Comparison of ENCODE assay signal across 24 mouse cellular contexts in genomic region chr4:134328832-134329231, GRCm38 (mm10). TPM values are rescaled to one million over a fixed set of nuclear protein-coding genes. Genes with fewer than 3 reads are reported as not detected.
"Had no signal": no experiment of that assay in that cellular context is flagged by ENCODE, and none has a peak within 500 bp of the region (broad histone marks: within the 10 kb centered on the region; RNA-seq: fewer than 3 reads in every experiment).

No protein-coding gene starts in this region.

- H3K36me3 ChIP-seq: hindbrain, embryonic 13.5 days; hindbrain, embryonic 15.5 days; limb, embryonic 10.5 days; limb, embryonic 12.5 days had no signal

- H3K4me2 ChIP-seq: heart, embryonic 12.5 days; hindbrain, embryonic 13.5 days; hindbrain, embryonic 15.5 days; limb, embryonic 12.5 days; liver, embryonic 11.5 days had no signal

- H3K9ac ChIP-seq: heart, embryonic 12.5 days; hindbrain, embryonic 13.5 days; hindbrain, embryonic 15.5 days; limb, embryonic 12.5 days had no signal

- H3K4me3 ChIP-seq: heart, embryonic 10.5 days; heart, embryonic 12.5 days; hindbrain, embryonic 13.5 days; hindbrain, embryonic 15.5 days; left cerebral cortex, adult 2 months; limb, embryonic 10.5 days; limb, embryonic 12.5 days had no signal

- DNase-seq: gastrocnemius, postnatal 14 days; gastrocnemius, postnatal 36 days; heart, adult 18-20 months; heart, postnatal 10 days; heart, postnatal 36 days; kidney, postnatal 10 days; liver had no signal

- H3K27ac ChIP-seq: hindbrain, embryonic 13.5 days; hindbrain, embryonic 15.5 days; hindbrain, postnatal 0 days; left cerebral cortex, adult 2 months; limb, embryonic 10.5 days; limb, embryonic 12.5 days had no signal

- H3K9me3 ChIP-seq: heart, embryonic 10.5 days; heart, embryonic 12.5 days; hindbrain, embryonic 13.5 days; hindbrain, embryonic 15.5 days; limb, embryonic 10.5 days; limb, embryonic 12.5 days had no signal

- H3K27me3 ChIP-seq: heart, embryonic 12.5 days; hindbrain, embryonic 13.5 days; hindbrain, embryonic 15.5 days; limb, embryonic 12.5 days had no signal

- H3K4me1 ChIP-seq: hindbrain, embryonic 13.5 days; hindbrain, embryonic 15.5 days; limb, embryonic 12.5 days had no signal

- ATAC-seq: hindbrain, postnatal 0 days; intestine, embryonic 16.5 days had no signal

RNA-seq across cellular contexts. Expression of gene Trim63, which starts 13.9 kb away (rescaled TPM):
- total RNA-seq: hematopoietic stem cell, adult 5-6 weeks; layer of hippocampus, adult 18-20 months; layer of hippocampus, postnatal 25 days had no signal
- polyA plus RNA-seq: intestine, embryonic 14.5 days had no signal

RNA-seq across cellular contexts. Expression of gene Slc30a2, which starts 14.1 kb away (rescaled TPM):
- total RNA-seq: hematopoietic stem cell, adult 5-6 weeks; hindbrain, postnatal 0 days; layer of hippocampus, postnatal 10 days; left cerebral cortex, adult 2 months; left cerebral cortex, postnatal 36 days had no signal
- polyA plus RNA-seq: hindbrain, embryonic 11.5 days; hindbrain, embryonic 13.5 days; limb, embryonic 10.5 days; liver, embryonic 11.5 days had no signal
